Mouse (Mus musculus) right cerebral cortex, postnatal 10 days (tissue): ENCODE results near the gene Cux2.
A peak's percentile ranks its signal among the peaks of the same experiment; 100 is the strongest.

ENCODE experiments used
- DNase-seq, 2 experiments: peaks; one replicate each; pipeline ENCODE4 v3.0.0; 2021; ENCODE audit warnings: low spot score in 2 of 2

Cux2 gene

DNA sequence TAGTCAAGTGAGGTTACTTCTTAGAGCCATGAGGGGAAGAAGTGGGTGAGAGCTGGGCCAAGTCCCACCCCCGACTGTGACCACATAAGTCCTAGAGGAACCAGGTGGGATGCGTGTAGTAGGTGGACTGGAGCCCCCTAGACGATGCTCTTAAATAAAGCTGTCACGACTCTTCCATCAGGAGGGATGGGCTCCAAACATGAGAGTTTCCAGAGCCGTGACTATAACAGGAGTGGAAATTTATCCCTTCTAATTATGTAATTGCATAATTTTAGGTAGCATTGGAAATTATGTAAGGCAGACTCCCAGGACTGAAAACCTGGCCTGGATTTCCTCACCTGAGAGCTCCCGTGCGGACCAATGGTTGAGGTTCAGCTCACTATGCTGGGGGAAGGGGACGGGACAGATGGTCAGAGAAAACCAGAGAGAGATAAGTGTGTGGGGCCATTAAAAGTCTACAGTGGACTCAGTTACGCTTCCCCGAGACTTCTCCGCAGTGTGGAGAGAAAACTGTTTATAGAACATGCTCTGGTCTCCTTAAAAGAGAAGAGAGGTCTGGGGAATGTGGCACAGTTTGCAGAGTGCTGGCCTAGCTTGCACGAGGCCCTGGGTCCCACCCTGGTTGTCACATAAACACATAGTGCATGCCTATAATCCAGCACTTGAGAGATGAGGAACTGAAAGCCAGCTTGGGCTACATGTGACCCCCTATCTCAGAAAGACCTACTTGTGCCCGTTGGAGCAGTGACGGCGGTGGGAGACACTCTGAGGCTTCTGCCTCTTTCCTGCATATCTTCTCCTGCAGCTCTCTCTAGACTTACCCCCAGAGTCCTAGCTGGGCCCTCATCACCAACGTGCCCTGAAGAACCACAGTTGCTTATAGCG is 126.7 kb downstream of the Cux2 start:
- DNase-seq: no peak

DNA sequence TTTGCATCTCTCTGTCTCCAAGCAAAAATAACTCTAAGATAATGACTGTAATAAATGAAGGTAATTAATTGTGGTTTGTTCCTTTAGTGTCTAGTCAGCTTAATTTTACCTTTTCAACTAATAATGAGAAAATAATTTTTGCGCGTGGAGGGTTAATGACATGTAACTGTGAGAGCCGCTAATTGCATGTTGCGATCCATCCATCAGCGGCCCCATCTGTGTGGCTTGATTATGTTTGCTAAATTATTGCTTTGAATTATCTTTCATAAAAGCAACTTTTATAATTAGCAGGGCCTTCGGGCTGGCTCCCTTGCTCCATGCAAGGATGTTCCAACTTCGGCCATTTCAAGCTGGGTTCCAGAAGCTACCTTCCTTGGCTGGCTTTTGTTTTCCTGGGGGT is 130.7 kb downstream of the Cux2 start:
- no peak for DNase-seq

DNA sequence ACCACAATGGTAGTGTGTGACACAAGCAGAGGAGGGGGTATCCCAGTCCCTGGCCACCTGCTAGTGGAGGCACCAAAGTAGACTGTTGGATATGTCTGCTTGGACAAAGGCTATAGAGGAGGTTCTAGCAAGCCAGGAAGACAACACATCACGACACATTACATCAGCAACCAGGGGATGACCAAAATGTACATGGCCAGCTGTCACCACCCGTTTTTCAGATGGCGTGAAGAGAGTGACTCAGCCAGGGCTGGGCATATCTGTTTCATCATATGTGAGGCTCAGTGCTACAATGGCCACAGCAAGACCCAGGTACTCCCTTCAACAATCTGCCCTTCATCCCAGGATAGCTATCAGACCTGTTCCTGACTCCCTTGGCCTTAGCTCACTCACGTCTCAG is 133.1 kb downstream of the Cux2 start:
- no peak for DNase-seq

DNA sequence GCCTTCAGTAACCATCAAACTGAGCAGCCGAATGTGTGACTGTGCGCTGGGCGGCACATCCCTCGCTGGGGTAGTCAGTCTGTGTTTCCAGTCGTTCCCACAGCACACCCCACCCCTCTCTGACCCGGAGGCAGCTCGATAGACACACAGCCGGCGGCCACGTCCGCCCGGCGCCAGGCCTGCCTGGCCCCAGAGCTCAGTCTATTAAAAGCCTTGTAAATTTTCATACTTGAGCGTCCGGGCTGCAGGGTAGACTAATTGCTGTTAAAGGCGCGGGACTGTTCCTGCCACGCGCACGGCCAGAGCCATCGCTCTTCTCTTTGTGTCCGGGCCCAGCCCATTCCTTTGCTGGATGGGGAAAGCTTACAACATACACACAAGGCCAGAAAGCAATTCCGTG is 135.9 kb downstream of the Cux2 start:
- no peak for DNase-seq

DNA sequence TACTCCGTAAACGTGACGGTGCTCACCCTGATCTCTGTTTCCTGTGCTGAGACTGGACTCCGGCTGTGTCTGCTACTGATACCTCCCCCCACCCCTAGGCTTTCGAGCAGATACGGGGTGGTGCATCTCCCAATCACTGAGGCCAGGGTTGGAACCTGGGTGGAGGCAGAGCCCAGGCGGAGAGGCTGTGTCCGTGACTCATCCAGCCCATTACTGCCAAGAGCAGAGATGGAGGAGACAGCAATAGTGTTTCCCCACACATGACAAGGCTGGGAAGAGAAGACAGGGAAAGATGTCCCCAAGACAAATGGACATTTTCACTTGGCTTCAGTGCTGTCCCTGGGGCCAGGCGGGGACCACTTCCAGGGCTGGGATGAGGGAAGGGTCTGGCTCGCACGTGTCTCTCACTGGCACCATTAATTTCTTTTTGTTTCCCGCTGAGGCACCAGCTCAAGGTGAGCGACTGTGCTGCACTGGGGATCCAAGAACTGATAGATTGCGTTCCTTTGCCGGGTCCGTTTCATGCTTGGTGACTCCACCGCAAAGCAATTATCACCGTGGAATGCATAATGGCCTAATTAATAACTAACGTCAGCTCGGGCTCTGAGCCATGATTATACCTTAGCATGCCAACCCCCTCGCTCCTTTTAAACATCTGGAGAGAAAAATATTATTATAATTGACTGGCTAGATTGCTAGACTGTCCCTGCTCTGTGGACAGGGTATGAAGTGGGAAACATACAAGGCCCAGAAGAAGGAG is 140.5 kb downstream of the Cux2 start:
- no peak for DNase-seq

DNA sequence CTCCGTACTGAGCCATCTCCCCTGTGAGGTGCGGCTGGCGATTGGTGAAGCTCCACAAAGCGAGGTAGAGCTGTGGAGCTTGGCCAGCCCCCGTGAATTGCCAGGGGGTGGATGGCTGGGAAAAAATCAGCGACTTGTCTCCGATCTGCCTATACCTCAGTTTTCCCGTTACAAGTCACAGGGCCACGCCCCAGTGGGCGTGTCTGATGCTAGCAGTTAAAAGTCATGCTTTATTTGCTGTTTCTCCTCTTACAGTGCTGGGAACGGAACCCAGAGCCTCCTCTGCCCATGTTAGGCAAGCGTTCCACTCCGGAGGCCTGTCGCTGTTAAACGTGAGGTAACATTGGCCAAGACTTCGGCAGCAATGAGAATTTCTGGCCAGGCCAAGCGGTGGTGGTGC is 144.2 kb downstream of the Cux2 start:
- DNase-seq: no peak

DNA sequence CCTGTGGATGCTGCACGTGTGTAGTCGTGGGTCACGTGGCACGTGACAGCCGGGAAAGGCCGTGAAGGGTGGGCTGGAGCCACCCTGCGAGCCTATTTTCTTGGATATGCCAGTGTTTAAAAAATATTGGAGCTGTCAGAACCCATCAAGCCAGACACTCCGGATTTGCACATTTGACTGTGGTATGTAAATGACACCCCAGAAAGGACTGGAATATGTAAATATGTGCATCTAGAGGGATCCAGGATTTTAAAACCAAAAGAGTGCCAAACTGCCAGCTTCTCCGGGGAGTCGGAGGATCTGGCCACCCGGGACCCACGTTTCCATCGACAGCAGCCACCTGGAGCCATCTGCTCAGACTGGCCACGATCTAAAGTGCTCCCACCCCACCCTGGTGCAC is 145.1 kb downstream of the Cux2 start:
- peak; percentile 40 to 56 for DNase-seq

DNA sequence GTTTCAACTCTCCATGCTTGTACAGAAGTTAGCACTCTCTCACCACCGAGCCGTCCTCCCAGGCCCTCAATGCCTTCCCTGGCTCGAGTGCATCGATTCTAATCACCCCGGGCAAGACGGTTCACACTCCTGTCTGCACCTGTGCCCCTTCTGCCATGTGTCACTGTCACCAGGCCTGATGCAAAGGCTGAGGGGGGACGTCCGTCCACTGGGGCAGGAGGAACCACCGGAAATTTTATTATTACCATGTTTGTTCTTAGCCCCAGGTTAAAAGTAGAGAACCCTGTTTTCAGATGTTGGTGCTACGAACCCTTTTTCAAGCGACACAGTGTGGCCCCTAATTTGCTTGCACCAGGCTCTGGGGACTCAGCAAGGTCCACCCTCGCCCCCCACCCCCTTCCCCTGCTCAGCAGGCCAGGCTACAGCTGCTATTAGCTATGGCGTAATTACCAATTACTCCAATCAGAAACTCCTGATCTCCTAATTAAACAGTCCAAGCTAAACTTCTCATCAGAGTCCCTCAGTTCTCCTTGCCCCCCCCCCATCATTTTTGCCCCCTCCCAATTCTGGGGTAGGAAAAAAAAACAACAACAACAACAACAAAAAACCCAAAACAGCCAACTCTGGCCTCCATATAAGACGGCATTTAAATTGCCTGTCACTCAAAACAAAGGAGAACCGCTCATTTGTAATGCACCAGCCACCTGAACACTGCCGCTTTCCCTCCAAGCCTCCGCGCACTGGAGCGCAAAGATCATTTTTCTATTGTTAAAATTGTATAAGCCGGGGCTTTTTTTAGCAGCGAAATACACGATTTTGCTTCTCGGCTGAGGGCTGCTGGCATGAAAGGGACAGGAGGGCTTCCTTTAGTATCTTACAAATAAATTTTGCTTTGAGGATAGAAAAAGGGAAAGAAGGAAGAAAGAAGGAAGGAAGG is 146.8 kb downstream of the Cux2 start:
- no peak for DNase-seq

DNA sequence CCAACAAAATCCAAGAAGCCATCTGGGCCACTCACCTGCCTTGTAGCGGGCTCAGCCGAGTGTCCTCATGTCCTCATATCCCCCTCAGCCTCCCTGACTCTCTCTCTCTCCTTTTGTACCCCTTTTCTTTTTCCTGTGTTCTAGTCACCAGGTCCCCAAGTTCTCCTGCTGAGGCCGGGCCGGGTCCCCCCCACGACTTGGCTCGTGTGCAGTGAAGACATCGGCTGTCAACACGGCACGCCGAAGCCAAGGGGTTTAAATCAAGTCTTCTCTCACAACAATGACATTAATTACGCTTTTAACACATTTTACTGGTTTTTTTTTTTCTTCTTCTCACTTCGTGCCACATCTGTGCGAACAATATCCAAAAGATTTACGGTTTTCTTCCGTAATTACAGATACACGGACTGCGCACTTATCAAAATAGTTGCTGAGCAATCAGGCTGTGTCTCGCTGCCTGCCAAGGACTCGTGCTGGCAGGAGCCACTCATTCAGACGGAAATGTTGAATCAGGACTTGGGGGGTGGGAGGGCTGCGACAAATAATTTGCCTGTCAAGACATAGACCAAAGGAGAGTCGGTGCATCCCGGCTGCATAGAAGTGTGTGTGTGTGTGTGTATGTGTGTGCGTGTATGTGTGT is 154.7 kb downstream of the Cux2 start:
- peak in 1 of 2 experiments; percentile 54 for DNase-seq

DNA sequence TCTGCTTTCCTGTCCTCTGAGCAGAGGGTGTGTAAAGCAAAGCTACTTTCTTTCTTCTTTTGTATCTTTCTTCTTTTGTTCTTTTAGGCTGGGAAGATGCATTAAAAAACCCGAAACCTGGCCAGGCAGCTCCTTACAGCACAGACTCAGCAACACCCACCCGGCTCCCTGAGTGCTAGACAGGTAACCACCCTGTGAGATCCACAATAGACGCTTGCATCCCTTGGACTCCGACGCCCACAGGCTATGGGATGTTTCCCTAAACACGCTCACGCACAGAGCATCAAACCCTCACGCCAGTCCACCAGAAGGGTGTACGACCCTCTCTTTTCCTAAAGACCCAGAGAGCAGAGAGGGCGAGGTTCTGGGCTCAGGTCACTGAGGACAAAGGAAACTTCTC is 155.3 kb downstream of the Cux2 start:
- no peak for DNase-seq

DNA sequence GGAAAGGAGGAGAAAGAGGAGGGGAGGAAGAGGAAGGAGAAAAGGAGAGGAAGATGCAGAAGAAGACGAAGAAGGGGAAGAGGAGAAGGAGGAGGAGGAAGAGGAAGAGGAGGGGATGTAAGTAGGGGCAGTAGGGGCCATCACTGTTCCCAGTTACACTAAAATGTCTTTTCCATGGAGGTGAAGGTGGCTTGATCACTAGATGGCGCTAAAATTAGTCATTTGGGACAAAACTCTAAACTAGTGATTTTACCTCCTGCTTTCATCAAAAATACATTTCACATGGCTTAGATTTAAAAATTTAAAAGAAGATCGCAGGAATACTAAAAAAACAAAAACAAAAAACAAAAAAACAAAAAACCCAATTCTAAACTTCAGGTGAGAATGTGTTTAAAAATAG is 156.3 kb downstream of the Cux2 start:
- DNase-seq: no peak

DNA sequence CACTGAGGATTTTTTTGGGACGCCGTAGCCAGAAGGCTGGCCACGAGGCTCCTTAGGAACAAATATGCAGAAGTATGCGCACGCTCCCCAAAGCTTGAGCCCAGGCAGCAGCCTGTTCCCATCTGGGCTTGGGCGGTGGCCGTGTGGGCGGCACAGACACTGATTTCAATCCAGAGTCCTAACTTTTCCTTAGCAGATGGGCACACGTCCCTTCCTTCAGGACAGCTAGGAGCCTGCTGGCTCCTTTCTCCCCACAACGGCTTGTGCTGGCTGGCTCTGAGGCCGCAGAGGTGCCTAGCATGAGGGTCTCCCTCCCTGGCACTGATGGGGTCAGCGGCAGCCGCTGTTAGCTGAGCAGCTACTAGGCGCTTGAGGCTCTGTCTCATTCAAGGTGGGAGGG is 157.6 kb downstream of the Cux2 start:
- peak; percentile 88 to 92 for DNase-seq

DNA sequence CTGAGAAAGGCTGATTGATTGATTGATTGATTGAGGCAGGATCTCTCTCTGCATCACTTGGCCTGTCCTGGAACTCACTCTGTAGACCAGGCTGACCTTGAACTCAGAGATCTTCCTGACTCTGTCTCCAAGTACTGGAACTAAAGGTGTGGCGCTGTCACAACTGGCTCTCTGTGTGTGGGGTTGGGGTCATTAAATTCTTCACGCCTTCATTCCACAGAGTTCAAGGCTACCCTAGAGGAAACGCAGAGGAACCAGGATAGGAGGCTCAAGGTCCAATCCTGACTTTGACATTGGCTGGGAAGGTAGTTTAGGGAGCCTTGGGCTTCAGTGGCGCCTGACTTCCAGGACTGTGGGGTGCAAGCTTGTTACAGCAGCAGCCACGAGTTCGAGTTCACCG is 159.0 kb downstream of the Cux2 start:
- no peak for DNase-seq

DNA sequence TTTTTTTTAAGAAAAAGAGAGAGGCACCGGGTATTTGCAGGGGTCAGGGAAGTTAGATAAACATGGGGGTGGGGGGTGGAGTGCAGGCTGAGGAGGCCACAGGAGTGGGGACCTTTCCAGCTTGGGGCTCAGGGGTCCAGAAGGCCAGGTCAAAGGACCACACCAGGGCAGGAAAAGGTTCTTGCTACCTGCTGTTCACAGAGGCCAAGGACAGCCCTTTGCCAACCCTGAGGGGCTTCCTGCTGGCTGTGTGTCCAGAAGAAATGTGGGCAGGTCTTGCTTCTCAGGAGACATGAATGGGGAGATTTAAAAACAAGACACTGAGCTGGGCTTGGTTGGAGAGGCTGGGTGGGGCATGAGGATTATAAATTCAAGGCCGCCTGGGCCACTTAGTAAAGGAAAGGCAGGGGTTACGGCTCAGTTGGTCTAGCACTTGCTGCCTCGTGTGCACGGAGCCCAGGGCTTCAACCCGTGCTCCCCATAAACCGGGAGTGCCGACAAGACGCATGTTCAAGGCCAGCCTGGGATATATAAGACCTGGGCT is 160.0 kb downstream of the Cux2 start:
- no peak for DNase-seq

DNA sequence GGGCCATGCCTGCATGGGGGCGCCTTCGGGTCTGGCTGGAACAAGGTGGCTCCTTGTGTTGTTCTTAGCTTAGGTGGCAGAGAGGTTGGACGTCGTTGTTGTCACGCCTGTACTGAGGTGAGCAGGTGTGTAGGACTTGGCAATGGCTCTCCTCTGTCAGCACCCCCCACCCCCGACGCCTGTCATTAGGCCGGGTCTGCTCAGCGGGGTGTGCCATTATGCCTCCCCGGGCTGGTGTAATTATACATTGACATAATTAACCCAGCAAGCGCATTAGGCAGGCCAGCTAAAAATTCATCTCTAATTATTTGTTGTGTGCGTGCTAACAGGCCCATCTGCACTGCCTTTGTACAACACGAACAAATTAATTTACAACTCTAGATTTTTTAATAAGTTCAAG is 160.5 kb downstream of the Cux2 start:
- DNase-seq: no peak

DNA sequence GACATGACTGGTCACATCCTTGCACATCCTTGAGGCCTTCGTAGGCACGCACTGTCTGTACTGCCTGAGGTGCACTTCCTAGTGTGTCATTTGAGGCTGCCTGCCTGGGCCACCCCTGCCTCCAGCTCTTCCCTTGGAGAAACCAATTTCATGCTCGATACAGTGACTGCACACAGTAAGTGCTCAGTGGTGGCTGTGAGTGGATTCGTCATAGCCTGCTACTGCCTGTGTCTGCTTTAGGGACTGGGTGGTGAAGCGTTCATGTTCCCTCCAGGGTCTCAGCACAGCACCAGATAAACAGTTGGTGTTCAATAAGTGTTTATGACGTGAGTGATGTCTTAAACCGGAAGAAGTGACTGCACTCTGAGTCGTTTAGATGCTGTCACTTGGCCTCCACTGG is 166.5 kb downstream of the Cux2 start:
- no peak for DNase-seq

DNA sequence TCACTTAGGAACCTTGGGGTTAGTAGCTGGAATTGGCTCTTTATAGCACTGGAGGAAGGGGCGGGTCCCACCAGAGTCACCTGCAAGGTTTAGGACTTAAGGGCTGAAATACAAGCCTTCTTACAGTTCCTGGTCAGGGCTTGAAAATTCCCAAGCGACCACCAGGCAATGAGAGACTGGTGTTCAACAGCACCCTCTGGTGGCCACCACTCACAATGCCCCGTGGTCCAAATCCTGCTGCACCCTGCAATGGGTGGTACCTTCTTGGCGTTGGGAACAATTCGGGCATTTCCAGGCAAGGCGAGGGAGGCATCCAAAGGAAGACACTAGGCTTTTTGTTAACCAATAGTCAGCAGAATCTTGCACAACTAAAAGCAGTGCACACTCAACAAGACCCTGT is 170.7 kb downstream of the Cux2 start:
- DNase-seq: no peak

DNA sequence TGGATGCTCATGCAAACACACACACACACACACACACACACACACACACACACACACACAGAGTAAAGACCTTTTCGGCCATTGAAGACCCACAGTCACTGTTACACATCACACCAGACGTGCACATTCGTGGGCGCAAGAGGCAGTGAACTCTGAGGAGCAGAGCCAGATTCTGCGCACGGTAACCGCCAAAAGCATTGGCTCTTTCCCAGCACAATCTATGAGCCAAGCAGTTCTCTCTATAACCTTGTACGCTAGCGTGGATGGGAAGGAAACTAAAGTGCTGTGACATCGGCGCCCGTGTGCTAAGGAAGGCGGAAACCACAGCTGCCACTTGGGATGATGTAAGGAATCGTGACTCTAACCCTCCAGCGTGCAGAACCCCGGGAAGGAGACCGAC is 171.2 kb downstream of the Cux2 start:
- no peak for DNase-seq

DNA sequence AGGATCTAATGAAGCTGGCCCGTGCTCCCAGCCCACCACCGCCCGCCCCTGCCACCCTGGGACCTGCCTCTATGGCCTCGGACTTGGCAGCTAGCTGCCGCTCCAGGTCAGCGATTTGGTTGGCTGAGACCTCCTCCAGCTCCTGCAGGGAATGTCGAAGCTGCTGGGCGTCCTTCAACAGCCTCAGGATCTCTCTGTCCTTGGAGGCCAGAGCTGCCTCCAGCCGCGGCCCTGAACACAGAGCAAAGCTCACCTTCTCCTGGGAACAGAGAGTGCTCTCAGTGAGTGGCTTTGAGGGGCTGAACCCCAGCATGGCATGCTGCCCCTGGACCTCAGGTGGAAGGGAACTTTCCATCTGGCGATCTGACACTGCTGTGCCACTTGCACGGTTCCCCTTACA is 173.0 kb downstream of the Cux2 start:
- DNase-seq: no peak

DNA sequence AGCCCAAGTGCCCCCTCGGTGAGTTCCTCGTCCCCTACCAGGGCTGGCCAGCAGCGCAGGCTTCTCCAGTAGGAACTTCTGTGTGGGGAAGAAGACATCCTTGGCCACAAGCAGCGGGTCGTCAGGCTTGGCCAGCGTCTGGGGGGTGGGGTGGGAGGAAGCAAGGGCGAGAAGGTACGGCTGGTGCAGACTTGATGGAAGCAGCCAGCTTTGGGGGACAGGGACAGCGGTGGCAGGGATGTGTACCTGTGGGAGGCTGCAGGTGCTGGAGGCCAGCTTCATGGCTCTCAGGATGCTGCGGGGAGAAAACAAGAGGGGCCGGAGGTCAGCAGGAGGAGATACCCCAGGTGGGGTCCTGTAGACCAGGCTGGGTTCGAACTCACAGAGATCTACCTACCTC is 174.9 kb downstream of the Cux2 start:
- DNase-seq: no peak

DNA sequence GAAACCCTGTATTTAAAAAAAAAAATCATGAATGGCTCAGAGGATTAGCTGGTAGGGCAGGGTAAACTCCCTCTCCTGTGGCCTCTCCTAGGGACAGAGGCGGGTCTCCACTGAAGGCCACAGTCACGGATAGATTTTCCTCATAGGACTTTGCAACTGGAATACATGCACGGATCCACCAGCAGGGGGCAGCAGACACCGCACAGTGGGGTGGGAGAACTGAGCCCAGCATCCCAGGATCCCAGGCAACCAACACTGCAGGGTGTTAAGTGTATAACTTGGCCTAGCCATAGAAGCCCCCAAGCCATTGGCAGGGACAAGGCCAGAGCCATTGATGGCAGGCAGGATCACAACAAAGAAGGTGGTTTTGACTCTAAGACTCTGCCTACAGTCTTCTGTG is 177.7 kb downstream of the Cux2 start:
- DNase-seq: peak; percentile 79 to 90
